Mouse (Mus musculus) stomach, embryonic 16.5 days (tissue): ENCODE results near the gene Olfml3. TPM values are rescaled to one million over a fixed set of nuclear protein-coding genes. Genes with fewer than 3 reads are reported as not detected.

Experiments used
- ATAC-seq: fragments of 200-750 bp; cut with Nextera tagmentation; 2 replicates; pipeline ENCODE4 v1.8.0; 2017; ENCODE audit warnings: moderate number of reproducible peaks, moderate TSS enrichment; ENCODE audit not compliant: insufficient read depth, low FRiP score
- H3K27ac ChIP-seq: fragments of 300-500 bp; sonication (generic); 2 replicates; pipeline ENCODE4 v1.5.1; 2014; ENCODE audit warnings: low read length
- H3K27me3 ChIP-seq: fragments of 300-500 bp; sonication (generic); 2 replicates; pipeline ENCODE4 v1.6.1; 2014; ENCODE audit warnings: low read length, control low read depth, mixed read lengths; ENCODE audit not compliant: control insufficient read depth, insufficient read depth
- H3K36me3 ChIP-seq: fragments of 300-500 bp; sonication (generic); 2 replicates; pipeline ENCODE4 v1.6.1; 2014; ENCODE audit warnings: low read length; ENCODE audit not compliant: control insufficient read depth, insufficient read depth
- H3K4me1 ChIP-seq: fragments of 300-500 bp; sonication (generic); 2 replicates; pipeline ENCODE4 v1.6.1; 2014; ENCODE audit warnings: low read length, control low read depth, mixed read lengths; ENCODE audit not compliant: control insufficient read depth, insufficient read depth
- H3K4me2 ChIP-seq: fragments of 300-500 bp; sonication (generic); 2 replicates; pipeline ENCODE4 v1.6.1; 2014; ENCODE audit warnings: low read depth, low read length, mixed read lengths
- H3K4me3 ChIP-seq: fragments of 300-500 bp; sonication (generic); replicated peaks from 2 replicates; pipeline ENCODE4 v1.5.1; 2014; ENCODE audit warnings: mild to moderate bottlenecking, low read length
- H3K9ac ChIP-seq: fragments of 300-500 bp; sonication (generic); 2 replicates; pipeline ENCODE4 v1.6.1; 2014; ENCODE audit warnings: low read length
- H3K9me3 ChIP-seq: fragments of 300-500 bp; sonication (generic); replicated peaks from 2 replicates; pipeline ENCODE4 v1.6.1; 2016; ENCODE audit warnings: low read length, control low read depth; ENCODE audit not compliant: control insufficient read depth
- WGBS: fragments of 180-500 bp; shearing (Covaris S2); extraction: QIAGEN DNeasy Blood & Tissue Kit; methylation state at CpG from one replicate; pipeline ENCODE4 v1.1.7; 2014; 5-methylcytosine and 5-hydroxymethylcytosine counted together
- polyA plus RNA-seq: library from polyadenylated mRNA; unstranded; fragments of >200 nt; fragmentation: Nextera tagmentation; extraction: Ambion mirVana; gene quantifications from 2 replicates; pipeline ENCODE4 v1.2.1, GENCODE M21; 2015

Olfml3 gene
- polyA plus RNA-seq, 1 experiment from 2014 or later, result 51.8 TPM

GRCm38 (mm10) chr3:103733799-103734695 is 3.8 kb downstream of the Olfml3 start:
- Histone ChIP-seq H3K36me3 (no peaks in the 10 kb centered on the region), H3K4me2 (peak overlapping the region; percentile 62), H3K9me3 (no peaks in the 10 kb centered on the region), H3K4me3 (peak overlapping the region; percentile 0; the same call in 1 of the 2 replicates), H3K27ac (peak overlapping the region; percentile 98), H3K27me3 (no peaks in the 10 kb centered on the region), H3K4me1 (peaks cover 45% of the 10 kb centered on the region), H3K9ac (peak overlapping the region; percentile 4; the same call in 1 of the 2 replicates)
- no peak for ATAC-seq
- 44% methylated on average over 19 of the region's 19 CpGs for WGBS

GRCm38 (mm10) chr3:103733176-103733575 is 4.6 kb downstream of the Olfml3 start:
- H3K4me2 ChIP-seq, result no peak overlapping the region
- ATAC-seq, result no peak

GRCm38 (mm10) chr3:103732116-103732515 is 5.7 kb downstream of the Olfml3 start:
- WGBS, result 80% methylated on average over 3 of the region's 3 CpGs
- Histone ChIP-seq H3K27me3 (no peaks in the 10 kb centered on the region), H3K27ac (no peak overlapping the region), H3K9me3 (no peaks in the 10 kb centered on the region), H3K9ac (no peak overlapping the region), H3K4me3 (no peak overlapping the region), H3K36me3 (no peaks in the 10 kb centered on the region), H3K4me2 (no peak overlapping the region), H3K4me1 (peaks cover 41% of the 10 kb centered on the region)
- no peak for ATAC-seq

More at GRCm38 (mm10) chr3:103733176-103733575, 4.6 kb downstream of the Olfml3 start:
- no peaks in the 10 kb centered on the region for H3K36me3 ChIP-seq
- H3K9me3 ChIP-seq, result no peaks in the 10 kb centered on the region
- WGBS, result 22% methylated on average over 2 of the region's 2 CpGs
- H3K27me3 ChIP-seq, result no peaks in the 10 kb centered on the region
- no peak overlapping the region for H3K4me3 ChIP-seq
- H3K27ac ChIP-seq, result peak overlapping the region; percentile 30; the same call in 1 of the 2 replicates
- peaks cover 45% of the 10 kb centered on the region for H3K4me1 ChIP-seq
- H3K9ac ChIP-seq, result no peak overlapping the region

GRCm38 (mm10) chr3:103729850-103730249 is 8.0 kb downstream of the Olfml3 start:
- Histone ChIP-seq H3K27ac (no peak overlapping the region), H3K4me3 (no peak overlapping the region), H3K4me2 (no peak overlapping the region), H3K9ac (no peak overlapping the region), H3K4me1 (peaks cover 21% of the 10 kb centered on the region), H3K27me3 (no peaks in the 10 kb centered on the region), H3K36me3 (no peaks in the 10 kb centered on the region), H3K9me3 (no peaks in the 10 kb centered on the region)
- 86% methylated on average over 9 of the region's 9 CpGs for WGBS
- ATAC-seq, result no peak

- ATAC-seq, result no peak
- peaks cover 5% of the 10 kb centered on the region for H3K4me1 ChIP-seq
- H3K4me3 ChIP-seq, result no peak overlapping the region
Observed at GRCm38 (mm10) chr3:103727813-103728326, 9.9 kb downstream of the Olfml3 start.

GRCm38 (mm10) chr3:103726642-103727041 is 11.2 kb downstream of the Olfml3 start:
- Histone ChIP-seq H3K4me1 (no peaks in the 10 kb centered on the region), H3K4me2 (no peak overlapping the region), H3K36me3 (no peaks in the 10 kb centered on the region), H3K27ac (no peak overlapping the region), H3K9me3 (no peaks in the 10 kb centered on the region), H3K27me3 (no peaks in the 10 kb centered on the region), H3K9ac (no peak overlapping the region), H3K4me3 (no peak overlapping the region)
- no peak for ATAC-seq
- 57% methylated on average over 3 of the region's 3 CpGs for WGBS

More at GRCm38 (mm10) chr3:103727813-103728326, 9.9 kb downstream of the Olfml3 start:
- Histone ChIP-seq H3K27ac (no peak overlapping the region), H3K4me2 (no peak overlapping the region), H3K9ac (no peak overlapping the region), H3K9me3 (no peaks in the 10 kb centered on the region), H3K27me3 (no peaks in the 10 kb centered on the region), H3K36me3 (no peaks in the 10 kb centered on the region)
- 27% methylated on average over 2 of the region's 2 CpGs for WGBS

- Histone ChIP-seq H3K27ac (no peak overlapping the region), H3K4me2 (no peak overlapping the region), H3K4me1 (no peaks in the 10 kb centered on the region), H3K9ac (no peak overlapping the region), H3K9me3 (no peaks in the 10 kb centered on the region), H3K27me3 (no peaks in the 10 kb centered on the region), H3K4me3 (no peak overlapping the region), H3K36me3 (no peaks in the 10 kb centered on the region)
- 48% methylated on average over 3 of the region's 3 CpGs for WGBS
- no peak for ATAC-seq
Observed at GRCm38 (mm10) chr3:103724137-103724536, 13.7 kb downstream of the Olfml3 start.

- Histone ChIP-seq H3K9ac (no peak overlapping the region), H3K4me1 (peaks cover 12% of the 10 kb centered on the region), H3K36me3 (no peaks in the 10 kb centered on the region), H3K27me3 (no peaks in the 10 kb centered on the region), H3K27ac (no peak overlapping the region), H3K9me3 (no peaks in the 10 kb centered on the region), H3K4me2 (no peak overlapping the region), H3K4me3 (no peak overlapping the region)
- 80% methylated on average over 4 of the region's 4 CpGs for WGBS
- no peak for ATAC-seq
Observed at GRCm38 (mm10) chr3:103718728-103719127, 19.1 kb downstream of the Olfml3 start.
